Mouse (Mus musculus): ENCODE measurements around the gene Milr1.

GRCm38 (mm10) chr11:106707866-106708265 lies 43.2 kb upstream of the Milr1 start:
- no peak for TF ChIP-seq MAX (IDR thresholded peaks at IDR 0.05)
- TF ChIP-seq CTCF (IDR thresholded peaks at IDR 0.05; ENCODE audit: control insufficient read depth, insufficient read depth, insufficient read length) = no peak
- TF ChIP-seq MYOD1 (IDR thresholded peaks at IDR 0.05; ENCODE audit: control insufficient read depth, insufficient read length, low read depth) = no peak
- no peak for TF ChIP-seq USF1 (IDR thresholded peaks at IDR 0.05; ENCODE audit: low read depth)
- no peak for TF ChIP-seq CEBPB (IDR thresholded peaks at IDR 0.05; ENCODE audit: low read depth)
- TF ChIP-seq MYOG (IDR thresholded peaks at IDR 0.05; ENCODE audit: control insufficient read depth, extremely low read depth, insufficient read length) = no peak
- TF ChIP-seq FOSL1 (IDR thresholded peaks at IDR 0.05; ENCODE audit: insufficient read depth, low read length, poor library complexity, severe bottlenecking) = no peak
